Comparison of ENCODE assay signal across 8 mouse cellular contexts in genomic region chr6:88518404-88519263, GRCm38 (mm10). TPM values are rescaled to one million over a fixed set of nuclear protein-coding genes. Genes with fewer than 3 reads are reported as not detected.
DNase-seq lines count a peak whose midpoint lies in the region; ATAC-seq lines count a peak whose summit lies in the region.

Sec61a1 (minus strand) TSS chr6:88518905.

- peak; percentile 97 to 98 for DNase-seq in adrenal gland, adult (ENCODE audit: inconsistent age in 2 of 2, low spot score in 1 of 2)
- peak; percentile 97 for DNase-seq in embryo, embryonic 10.5 days (ENCODE audit: low spot score)
- peak; percentile 97 for DNase-seq in gastrocnemius, postnatal 14 days
- DNase-seq in left cerebral cortex, postnatal 10 days (ENCODE audit: extremely low spot score in 1 of 2, low spot score in 2 of 2), result peak; percentile 94 to 98
- DNase-seq in right cerebral cortex, postnatal 25 days, result peak; percentile 95
- peak; percentile 94 to 95 for DNase-seq in urinary bladder, postnatal 4 days (ENCODE audit: low spot score in 2 of 2)

- intact Hi-C loops in gastrocnemius, postnatal 14 days (cut with DNase I; ENCODE audit: low total_unique reads), result no loop called here
- intact Hi-C loops in left cerebral cortex, postnatal 10 days (cut with DNase I), result no loop called here

- ATAC-seq in inflammation-experienced regulatory T-cells, adult 6 months, result peak; percentile 93
- ATAC-seq in megakaryocyte-erythroid progenitor cell, adult 5-6 weeks (replicated peaks; ENCODE audit: low FRiP score, low TSS enrichment, poor library complexity, severe bottlenecking), result peak; percentile 94

RNA-seq across cellular contexts. Expression of gene Sec61a1, which starts in this region (rescaled TPM):
- 10 to 100 TPM; 35.5 to 46.6 TPM for total RNA-seq in gastrocnemius, postnatal 14 days (2021)
- polyA plus RNA-seq in inflammation-experienced regulatory T-cells, adult 6 months (2017; shearing (Covaris generic)), result 100 to 1,000 TPM; 183 to 218 (median 188) TPM
- total RNA-seq in left cerebral cortex, postnatal 10 days (2021), result 100 to 1,000 TPM; 114 to 118 TPM
- total RNA-seq in megakaryocyte-erythroid progenitor cell, adult 5-6 weeks (2014; fragmentation: Nextera tagmentation), result 93.0 and 138 TPM in 2 replicates
- 101 and 113 TPM in 2 replicates for total RNA-seq in megakaryocyte-erythroid progenitor cell, adult 5-6 weeks (2017)

Comparison
In these comparisons a context has a peak if more than half of its experiments do, and no peak if none do; other contexts are left out.
1. Peak in every context shown above with its lines: DNase-seq and ATAC-seq.